ENCODE assay signal across 8 mouse cellular contexts in the genomic region with DNA sequence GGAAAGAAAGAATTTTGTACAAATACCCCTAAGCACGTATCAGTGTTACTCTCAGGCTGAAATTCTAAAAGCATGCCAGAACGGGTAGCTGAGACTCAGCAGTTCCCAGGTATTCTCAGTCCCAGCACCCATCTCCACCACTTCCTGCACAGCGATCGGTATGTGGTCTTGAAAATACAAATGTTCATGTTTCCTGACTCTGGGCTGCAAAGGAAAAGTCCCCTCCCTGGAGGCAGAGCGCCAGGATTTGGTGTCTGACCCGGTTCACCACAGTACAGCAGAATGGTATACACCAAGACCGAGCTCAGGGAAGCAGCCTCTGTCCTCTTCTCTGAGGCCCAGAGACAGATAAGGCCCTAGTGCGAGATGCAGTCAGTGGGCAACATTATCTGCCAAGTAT.
DNase-seq lines count a peak whose midpoint lies in the region; ATAC-seq lines count a peak whose summit lies in the region.

No protein-coding gene starts in this region.

- no peaks in the 10 kb centered on the region for H3K27me3 ChIP-seq in embryonic facial prominence, embryonic 11.5 days (ENCODE audit: control insufficient read depth, insufficient read depth, low read length)
- no peaks in the 10 kb centered on the region for H3K27me3 ChIP-seq in embryonic facial prominence, embryonic 10.5 days (replicated peaks; ENCODE audit: low read depth, poor library complexity, severe bottlenecking)
- no peaks in the 10 kb centered on the region for H3K27me3 ChIP-seq in heart, embryonic 14.5 days (ENCODE audit: control insufficient read depth, insufficient read depth, low read length)
- no peaks in the 10 kb centered on the region for H3K27me3 ChIP-seq in limb, embryonic 15.5 days

- no peak overlapping the region for H3K4me2 ChIP-seq in embryonic facial prominence, embryonic 11.5 days (ENCODE audit: low read depth, low read length)
- peak overlapping the region; percentile 45 for H3K4me2 ChIP-seq in heart, embryonic 14.5 days (ENCODE audit: low read length)
- no peak overlapping the region for H3K4me2 ChIP-seq in limb, embryonic 15.5 days

- 64% methylated on average over 8 of the region's 8 CpGs for WGBS in embryonic facial prominence, embryonic 11.5 days
- 64% methylated on average over 8 of the region's 8 CpGs for WGBS in embryonic facial prominence, embryonic 10.5 days
- WGBS in heart, embryonic 14.5 days, result 18% methylated on average over 8 of the region's 8 CpGs
- WGBS in limb, embryonic 15.5 days, result 37% methylated on average over 8 of the region's 8 CpGs

- no peak overlapping the region for H3K4me3 ChIP-seq in embryonic facial prominence, embryonic 11.5 days (ENCODE audit: low read depth, low read length)
- no peak overlapping the region for H3K4me3 ChIP-seq in embryonic facial prominence, embryonic 10.5 days
- H3K4me3 ChIP-seq in heart, embryonic 14.5 days (ENCODE audit: control insufficient read depth in 1 of 2, insufficient read depth in 1 of 2, low read depth in 1 of 2, low read length in 2 of 2), result no peak overlapping the region
- H3K4me3 ChIP-seq in limb, embryonic 15.5 days, result no peak overlapping the region

- H3K9ac ChIP-seq in embryonic facial prominence, embryonic 11.5 days (replicated peaks; ENCODE audit: low read length), result no peak overlapping the region
- H3K9ac ChIP-seq in heart, embryonic 14.5 days (ENCODE audit: low read length), result peak overlapping the region; percentile 53; the same call in 1 of the 2 replicates
- no peak overlapping the region for H3K9ac ChIP-seq in limb, embryonic 15.5 days

- H3K36me3 ChIP-seq in embryonic facial prominence, embryonic 11.5 days (replicated peaks; ENCODE audit: control insufficient read depth, insufficient read depth, low read depth, low read length), result no peaks in the 10 kb centered on the region
- H3K36me3 ChIP-seq in embryonic facial prominence, embryonic 10.5 days (replicated peaks), result no peaks in the 10 kb centered on the region
- 0 out of 2 replicates have a peak, but pooled peaks cover 2% of the 10 kb centered on the region for H3K36me3 ChIP-seq in heart, embryonic 14.5 days (ENCODE audit: control insufficient read depth, insufficient read depth, low read length)
- H3K36me3 ChIP-seq in limb, embryonic 15.5 days, result no peaks in the 10 kb centered on the region; the same call in 1 of the 2 replicates

- H3K9me3 ChIP-seq in embryonic facial prominence, embryonic 11.5 days (replicated peaks; ENCODE audit: control insufficient read depth, low read length), result no peaks in the 10 kb centered on the region
- H3K9me3 ChIP-seq in embryonic facial prominence, embryonic 10.5 days, result no peaks in the 10 kb centered on the region
- H3K9me3 ChIP-seq in heart, embryonic 14.5 days (ENCODE audit: control insufficient read depth, low read length), result no peaks in the 10 kb centered on the region
- no peaks in the 10 kb centered on the region for H3K9me3 ChIP-seq in limb, embryonic 15.5 days

- ATAC-seq in embryonic facial prominence, embryonic 11.5 days (replicated peaks; ENCODE audit: insufficient number of reproducible peaks, low FRiP score, low TSS enrichment, low read depth), result no peak
- peak; percentile 28; the same call in 1 of the 2 replicates for ATAC-seq in heart, embryonic 14.5 days (ENCODE audit: insufficient number of reproducible peaks, insufficient read depth, low FRiP score, low read depth)
- no peak for ATAC-seq in limb, embryonic 15.5 days (ENCODE audit: insufficient number of reproducible peaks, low FRiP score, low TSS enrichment, low read depth)

- peaks cover 4% of the 10 kb centered on the region for H3K4me1 ChIP-seq in embryonic facial prominence, embryonic 11.5 days (ENCODE audit: control insufficient read depth, insufficient read depth, low read length)
- peaks cover 58% of the 10 kb centered on the region for H3K4me1 ChIP-seq in embryonic facial prominence, embryonic 10.5 days
- peaks cover 33 to 89% of the 10 kb centered on the region in 2 experiments for H3K4me1 ChIP-seq in heart, embryonic 14.5 days (ENCODE audit: control insufficient read depth in 2 of 2, insufficient read depth in 2 of 2, low read length in 2 of 2)
- H3K4me1 ChIP-seq in limb, embryonic 15.5 days, result peaks cover 55% of the 10 kb centered on the region

- no peak for DNase-seq in embryonic facial prominence, embryonic 11.5 days (ENCODE audit: low spot score)
- no peak for DNase-seq in embryonic facial prominence, embryonic 10.5 days (ENCODE audit: low spot score)
- peak; percentile 52 for DNase-seq in adrenal gland, postnatal 14 days
- DNase-seq in embryo, embryonic 9.5 days (ENCODE audit: extremely low spot score), result no peak
- DNase-seq in layer of hippocampus, postnatal 14 days (ENCODE audit: low spot score in 2 of 2), result no peak
- no peak for DNase-seq in left cerebral cortex, adult 11 months (ENCODE audit: low spot score)

- 0 out of 2 replicates have a peak overlapping the region, but pooled peaks have one; percentile 35 for H3K27ac ChIP-seq in embryonic facial prominence, embryonic 11.5 days (replicated peaks; ENCODE audit: low read depth, low read length)
- no peak overlapping the region; the same call in 1 of the 2 replicates for H3K27ac ChIP-seq in embryonic facial prominence, embryonic 10.5 days (replicated peaks)
- H3K27ac ChIP-seq in heart, embryonic 14.5 days (replicated peaks in 1 of 2; ENCODE audit: control insufficient read depth in 1 of 2, insufficient read depth in 1 of 2, low read depth in 2 of 2, low read length in 2 of 2), result peak overlapping the region; percentile 37 to 80
- H3K27ac ChIP-seq in limb, embryonic 15.5 days, result peak overlapping the region; percentile 67
